Mouse (Mus musculus) limb, embryonic 13.5 days (tissue): ENCODE results near the gene Cycs. TPM values are rescaled to one million over a fixed set of nuclear protein-coding genes. Genes with fewer than 3 reads are reported as not detected.

Experiments
- ATAC-seq: fragments of 200-750 bp; cut with Nextera tagmentation; 2 replicates; pipeline ENCODE4 v1.8.0; 2017; ENCODE audit warnings: low read depth, moderate number of reproducible peaks, moderate TSS enrichment; ENCODE audit not compliant: low FRiP score
- H3K27ac ChIP-seq: fragments of 300-500 bp; sonication (generic); 2 replicates; pipeline ENCODE4 v1.5.1; 2015; ENCODE audit warnings: inconsistent platforms, mild to moderate bottlenecking, moderate library complexity
- H3K27me3 ChIP-seq: fragments of 300-500 bp; sonication (generic); 2 replicates; pipeline ENCODE4 v1.6.1; 2015; ENCODE audit warnings: mild to moderate bottlenecking, inconsistent platforms
- H3K36me3 ChIP-seq: fragments of 300-500 bp; sonication (generic); 2 replicates; pipeline ENCODE4 v1.6.1; 2015; ENCODE audit warnings: inconsistent platforms, mild to moderate bottlenecking, moderate library complexity
- H3K4me1 ChIP-seq: fragments of 300-500 bp; sonication (generic); 2 replicates; pipeline ENCODE4 v1.6.1; 2015; ENCODE audit warnings: inconsistent platforms
- H3K4me2 ChIP-seq: fragments of 300-500 bp; sonication (generic); replicated peaks from 2 replicates; pipeline ENCODE4 v1.6.1; 2015; ENCODE audit warnings: inconsistent platforms, mild to moderate bottlenecking, moderate library complexity
- H3K4me3 ChIP-seq: fragments of 300-500 bp; sonication (generic); 2 replicates; pipeline ENCODE4 v1.5.1; 2015; ENCODE audit warnings: moderate library complexity, mild to moderate bottlenecking, inconsistent platforms
- H3K9ac ChIP-seq: fragments of 300-500 bp; sonication (generic); 2 replicates; pipeline ENCODE4 v1.6.1; 2015; ENCODE audit warnings: mild to moderate bottlenecking, inconsistent platforms
- H3K9me3 ChIP-seq: fragments of 300-500 bp; sonication (generic); 2 replicates; pipeline ENCODE4 v1.6.1; 2016; ENCODE audit warnings: inconsistent platforms
- WGBS: fragments of 180-500 bp; shearing (Covaris S2); methylation state at CpG from one replicate; pipeline ENCODE4 v1.1.7; 2015; 5-methylcytosine and 5-hydroxymethylcytosine counted together
- polyA plus RNA-seq: library from polyadenylated mRNA; unstranded; fragments of >200 nt; fragmentation: Nextera tagmentation; extraction: Ambion mirVana; gene quantifications from 2 replicates; pipeline ENCODE4 v1.2.1, GENCODE M21; 2015

Cycs gene
- polyA plus RNA-seq, 1 experiment from 2014 or later, result 63.7 TPM

- Histone ChIP-seq H3K27me3 (peaks cover 6% of the 10 kb centered on the region), H3K4me2 (no peak overlapping the region), H3K27ac (no peak overlapping the region), H3K9me3 (no peaks in the 10 kb centered on the region), H3K4me1 (peaks cover 4% of the 10 kb centered on the region; the same call in 1 of the 2 replicates), H3K36me3 (no peaks in the 10 kb centered on the region), H3K9ac (no peak overlapping the region), H3K4me3 (no peak overlapping the region)
- WGBS, result 89% methylated on average over 1 of the region's 1 CpGs
- no peak for ATAC-seq
Measured at GRCm38 (mm10) chr6:50539641-50540040, 26.7 kb downstream of the Cycs start.

- H3K27me3 ChIP-seq, result peaks cover 6% of the 10 kb centered on the region
- WGBS, result 5% methylated on average over 7 of the region's 7 CpGs
- H3K36me3 ChIP-seq, result no peaks in the 10 kb centered on the region
- no peak overlapping the region; the same call in 1 of the 2 replicates for H3K4me2 ChIP-seq
- H3K9me3 ChIP-seq, result no peaks in the 10 kb centered on the region
- ATAC-seq, result peak; percentile 66
- peaks cover 13% of the 10 kb centered on the region for H3K4me1 ChIP-seq
- H3K4me3 ChIP-seq, result no peak overlapping the region
- no peak overlapping the region for H3K27ac ChIP-seq
- H3K9ac ChIP-seq, result no peak overlapping the region
Measured at GRCm38 (mm10) chr6:50536461-50536892, 29.9 kb downstream of the Cycs start.

- Histone ChIP-seq H3K27ac (no peak overlapping the region), H3K4me2 (no peak overlapping the region), H3K4me1 (peaks cover 24% of the 10 kb centered on the region), H3K27me3 (peaks cover 6% of the 10 kb centered on the region), H3K9me3 (no peaks in the 10 kb centered on the region), H3K9ac (no peak overlapping the region), H3K4me3 (no peak overlapping the region), H3K36me3 (no peaks in the 10 kb centered on the region)
- no peak for ATAC-seq
- 84% methylated on average over 3 of the region's 3 CpGs for WGBS
Measured at GRCm38 (mm10) chr6:50535346-50535745, 31.0 kb downstream of the Cycs start.

GRCm38 (mm10) chr6:50531920-50532319 is 34.4 kb downstream of the Cycs start:
- peaks cover 36% of the 10 kb centered on the region for H3K4me1 ChIP-seq
- H3K27ac ChIP-seq, result no peak overlapping the region
- no peaks in the 10 kb centered on the region for H3K27me3 ChIP-seq
- H3K9ac ChIP-seq, result no peak overlapping the region
- no peaks in the 10 kb centered on the region for H3K36me3 ChIP-seq
- no peak for ATAC-seq
- no peaks in the 10 kb centered on the region for H3K9me3 ChIP-seq
- no peak overlapping the region for H3K4me3 ChIP-seq
- 52% methylated on average over 8 of the region's 8 CpGs for WGBS
- no peak overlapping the region for H3K4me2 ChIP-seq

GRCm38 (mm10) chr6:50531003-50531402 is 35.3 kb downstream of the Cycs start:
- Histone ChIP-seq H3K4me1 (peaks cover 38% of the 10 kb centered on the region), H3K27ac (peak overlapping the region; percentile 44; the same call in 1 of the 2 replicates), H3K36me3 (no peaks in the 10 kb centered on the region), H3K9me3 (no peaks in the 10 kb centered on the region), H3K27me3 (no peaks in the 10 kb centered on the region), H3K9ac (no peak overlapping the region), H3K4me3 (no peak overlapping the region), H3K4me2 (no peak overlapping the region)
- WGBS, result 78% methylated on average over 3 of the region's 3 CpGs
- ATAC-seq, result no peak

GRCm38 (mm10) chr6:50529194-50529593 is 37.1 kb downstream of the Cycs start:
- ATAC-seq, result no peak
- Histone ChIP-seq H3K4me1 (peaks cover 38% of the 10 kb centered on the region), H3K27me3 (no peaks in the 10 kb centered on the region), H3K36me3 (no peaks in the 10 kb centered on the region), H3K4me3 (no peak overlapping the region), H3K4me2 (no peak overlapping the region), H3K27ac (peak overlapping the region; percentile 63; the same call in 1 of the 2 replicates), H3K9me3 (no peaks in the 10 kb centered on the region), H3K9ac (no peak overlapping the region)
- 82% methylated on average over 11 of the region's 11 CpGs for WGBS

- no peak for ATAC-seq
- H3K27ac ChIP-seq, result no peak overlapping the region
- peaks cover 35% of the 10 kb centered on the region for H3K4me1 ChIP-seq
- no peak overlapping the region for H3K4me3 ChIP-seq
- no peak overlapping the region for H3K9ac ChIP-seq
- no peaks in the 10 kb centered on the region for H3K36me3 ChIP-seq
- H3K9me3 ChIP-seq, result no peaks in the 10 kb centered on the region
- 0 out of 2 replicates have a peak overlapping the region, but pooled peaks have one; percentile 4 for H3K4me2 ChIP-seq
- H3K27me3 ChIP-seq, result no peaks in the 10 kb centered on the region
- 36% methylated on average over 9 of the region's 9 CpGs for WGBS
Measured at GRCm38 (mm10) chr6:50527416-50527815, 38.9 kb downstream of the Cycs start.

GRCm38 (mm10) chr6:50526597-50527024 is 39.7 kb downstream of the Cycs start:
- H3K27ac ChIP-seq, result no peak overlapping the region
- no peak overlapping the region for H3K4me2 ChIP-seq
- H3K27me3 ChIP-seq, result no peaks in the 10 kb centered on the region
- no peaks in the 10 kb centered on the region for H3K36me3 ChIP-seq
- H3K9ac ChIP-seq, result no peak overlapping the region
- H3K9me3 ChIP-seq, result no peaks in the 10 kb centered on the region
- peaks cover 29% of the 10 kb centered on the region for H3K4me1 ChIP-seq
- no peak overlapping the region for H3K4me3 ChIP-seq
- peak; percentile 66; the same call in 1 of the 2 replicates for ATAC-seq
- WGBS, result 20% methylated on average over 7 of the region's 7 CpGs

- no peaks in the 10 kb centered on the region for H3K27me3 ChIP-seq
- no peaks in the 10 kb centered on the region for H3K9me3 ChIP-seq
- H3K27ac ChIP-seq, result no peak overlapping the region
- no peak overlapping the region for H3K4me3 ChIP-seq
- WGBS, result 82% methylated on average over 8 of the region's 8 CpGs
- ATAC-seq, result no peak
- no peak overlapping the region for H3K9ac ChIP-seq
- peaks cover 23% of the 10 kb centered on the region for H3K4me1 ChIP-seq
- H3K4me2 ChIP-seq, result no peak overlapping the region
- no peaks in the 10 kb centered on the region for H3K36me3 ChIP-seq
Measured at GRCm38 (mm10) chr6:50525846-50526245, 40.5 kb downstream of the Cycs start.

- no peaks in the 10 kb centered on the region for H3K36me3 ChIP-seq
- no peak overlapping the region for H3K4me3 ChIP-seq
- H3K4me2 ChIP-seq, result no peak overlapping the region
- no peak overlapping the region for H3K9ac ChIP-seq
- no peaks in the 10 kb centered on the region for H3K27me3 ChIP-seq
- WGBS, result 91% methylated on average over 10 of the region's 10 CpGs
- H3K9me3 ChIP-seq, result no peaks in the 10 kb centered on the region
- H3K4me1 ChIP-seq, result peaks cover 15% of the 10 kb centered on the region
- no peak for ATAC-seq
- H3K27ac ChIP-seq, result no peak overlapping the region
Measured at GRCm38 (mm10) chr6:50524261-50524896, 42.0 kb downstream of the Cycs start.

- no peak for ATAC-seq
- peaks cover 9% of the 10 kb centered on the region for H3K4me1 ChIP-seq
- H3K4me2 ChIP-seq, result no peak overlapping the region
- 93% methylated on average over 7 of the region's 7 CpGs for WGBS
- H3K9ac ChIP-seq, result no peak overlapping the region
- no peak overlapping the region for H3K27ac ChIP-seq
- no peak overlapping the region for H3K4me3 ChIP-seq
- H3K36me3 ChIP-seq, result no peaks in the 10 kb centered on the region
- no peaks in the 10 kb centered on the region for H3K27me3 ChIP-seq
- H3K9me3 ChIP-seq, result no peaks in the 10 kb centered on the region
Measured at GRCm38 (mm10) chr6:50522772-50523171, 43.6 kb downstream of the Cycs start.

- H3K9me3 ChIP-seq, result no peaks in the 10 kb centered on the region
- H3K36me3 ChIP-seq, result no peaks in the 10 kb centered on the region
- WGBS, result 59% methylated on average over 7 of the region's 7 CpGs
- peaks cover 4% of the 10 kb centered on the region; the same call in 1 of the 2 replicates for H3K4me1 ChIP-seq
- no peaks in the 10 kb centered on the region for H3K27me3 ChIP-seq
- H3K27ac ChIP-seq, result no peak overlapping the region
- no peak overlapping the region for H3K4me3 ChIP-seq
- H3K9ac ChIP-seq, result no peak overlapping the region
- no peak for ATAC-seq
- no peak overlapping the region for H3K4me2 ChIP-seq
Measured at GRCm38 (mm10) chr6:50521532-50522135, 44.7 kb downstream of the Cycs start.
